ENCODE assay signal across 18 mouse cellular contexts in genomic region chr2:27430621-27431020, GRCm38 (mm10). TPM values are rescaled to one million over a fixed set of nuclear protein-coding genes. Genes with fewer than 3 reads are reported as not detected.
A peak's percentile ranks its signal among the peaks of the same experiment; 100 is the strongest.
DNase-seq lines count a peak whose midpoint lies in the region; ATAC-seq and TF ChIP-seq lines count a peak whose summit lies in the region.
"Had no signal": no experiment of that assay in that cellular context is flagged by ENCODE, and none has a peak within 500 bp of the region (broad histone marks: within the 10 kb centered on the region; RNA-seq: fewer than 3 reads in every experiment).

No protein-coding gene starts in this region.

- 90% methylated on average over 7 of the region's 7 CpGs for WGBS in intestine, embryonic 16.5 days

- DNase-seq in frontal cortex, postnatal 10 days (ENCODE audit: low spot score in 2 of 2) = peak; percentile 51 to 55
- peak; percentile 66 to 81 for DNase-seq in layer of hippocampus, adult 2 months (ENCODE audit: low spot score in 2 of 2)
- DNase-seq in left cerebral cortex, postnatal 10 days (ENCODE audit: extremely low spot score in 1 of 2, low spot score in 2 of 2) = peak; percentile 58 to 70
- peak; percentile 64 to 75 for DNase-seq in right cerebral cortex, postnatal 36 days (ENCODE audit: low spot score in 2 of 2)
- DNase-seq in spleen, adult 12 weeks (ENCODE audit: low spot score) = no peak
- no peak for DNase-seq in retina, embryonic 14.5 days (ENCODE audit: low spot score)
- DNase-seq: adrenal gland, postnatal 25 days; cerebellum, postnatal 25 days; gastrocnemius, adult 2 months; heart, adult 2 months; lung, embryonic 14.5 days had no signal

- H3K4me2 ChIP-seq in intestine, embryonic 16.5 days (ENCODE audit: low read depth, low read length) = no peak overlapping the region
- H3K4me2 ChIP-seq: hindbrain, embryonic 13.5 days; liver, embryonic 11.5 days; lung, embryonic 14.5 days had no signal

- H3K9ac ChIP-seq in intestine, embryonic 16.5 days (ENCODE audit: low read depth, low read length) = no peak overlapping the region
- H3K9ac ChIP-seq: hindbrain, embryonic 13.5 days; lung, embryonic 14.5 days had no signal

- H3K27me3 ChIP-seq in intestine, embryonic 16.5 days (replicated peaks; ENCODE audit: control insufficient read depth, insufficient read depth, low read length) = no peaks in the 10 kb centered on the region

- H3K36me3 ChIP-seq in intestine, embryonic 16.5 days (ENCODE audit: control insufficient read depth, insufficient read depth, low read length) = no peaks in the 10 kb centered on the region
- H3K36me3 ChIP-seq: hindbrain, embryonic 13.5 days had no signal

- no peak overlapping the region for H3K4me3 ChIP-seq in layer of hippocampus, adult 2 months
- no peak overlapping the region for H3K4me3 ChIP-seq in intestine, embryonic 16.5 days (ENCODE audit: low read length)
- H3K4me3 ChIP-seq: gastrocnemius, adult 2 months; heart, adult 2 months; hindbrain, embryonic 13.5 days had no signal

- H3K4me1 ChIP-seq in intestine, embryonic 16.5 days (ENCODE audit: control insufficient read depth, insufficient read depth, low read length) = peaks cover 10% of the 10 kb centered on the region

- intact Hi-C loops in left cerebral cortex, postnatal 10 days (cut with DNase I) = no loop called here

- H3K27ac ChIP-seq in layer of hippocampus, adult 2 months = no peak overlapping the region
- H3K27ac ChIP-seq in intestine, embryonic 16.5 days (ENCODE audit: low read length) = no peak overlapping the region
- H3K27ac ChIP-seq: gastrocnemius, adult 2 months; heart, adult 2 months; hindbrain, embryonic 13.5 days; kidney, postnatal 0 days; macrophage had no signal

- H3K9me3 ChIP-seq in intestine, embryonic 16.5 days (ENCODE audit: control insufficient read depth, low read length) = no peaks in the 10 kb centered on the region
- H3K9me3 ChIP-seq: hindbrain, embryonic 13.5 days had no signal

- no peak for ATAC-seq in intestine, embryonic 16.5 days
- ATAC-seq: intestine, postnatal 0 days; midbrain, embryonic 16.5 days had no signal

- TF ChIP-seq CTCF in layer of hippocampus, adult 2 months (conservative IDR thresholded peaks at IDR 0.05) = no peak

RNA-seq across cellular contexts. Expression of gene Vav2, which starts 3.8 kb away (rescaled TPM):
- 10 to 100 TPM; 10.9 to 11.0 TPM for total RNA-seq in layer of hippocampus, adult 2 months (2021)
- total RNA-seq in left cerebral cortex, postnatal 10 days (2021) = 10 to 100 TPM; 26.1 to 29.0 TPM
- polyA plus RNA-seq in intestine, embryonic 16.5 days (2015; fragmentation: Nextera tagmentation; extraction: Ambion mirVana) = 4.1 and 4.8 TPM in 2 replicates

RNA-seq across cellular contexts. Expression of gene Brd3os, which starts 11.5 kb away (rescaled TPM):
- total RNA-seq in layer of hippocampus, adult 2 months (2021) = 10 to 100 TPM; 23.6 to 24.5 TPM
- 10 to 100 TPM; 27.9 to 29.1 TPM for total RNA-seq in left cerebral cortex, postnatal 10 days (2021)
- polyA plus RNA-seq in intestine, embryonic 16.5 days (2015; fragmentation: Nextera tagmentation; extraction: Ambion mirVana) = 4.6 and 5.5 TPM in 2 replicates

Comparison
In these comparisons a context has a peak if more than half of its experiments do, and no peak if none do; other contexts are left out.
1. DNase-seq: peak in frontal cortex, postnatal 10 days (2 of 2), layer of hippocampus, adult 2 months (2 of 2), left cerebral cortex, postnatal 10 days (2 of 2) and right cerebral cortex, postnatal 36 days (2 of 2); none in spleen, adult 12 weeks (single experiment) and retina, embryonic 14.5 days (single experiment).